Mouse (Mus musculus) heart, adult 2 months (tissue): ENCODE measurements around the gene Gm49387. TPM values are rescaled to one million over a fixed set of nuclear protein-coding genes. Genes with fewer than 3 reads are reported as not detected.
A peak's percentile ranks its signal among the peaks of the same experiment; 100 is the strongest.
"Not testable (repeated sequence)": the region's sequence is repeated elsewhere in the genome, so short reads cannot be mapped to it uniquely, and the experiment has no call there.

Experiments used
- DNase-seq, 2 experiments: peaks; one replicate each; pipeline ENCODE4 v3.0.0; 2021
- H3K27ac ChIP-seq: fragments of 200-600 bp; 2 replicates; pipeline ENCODE4 v1.8.1; 2022
- H3K27me3 ChIP-seq: fragments of 200-500 bp; 2 replicates; pipeline ENCODE4 v1.6.1; 2012; ENCODE audit warnings: mild to moderate bottlenecking, low read length, inconsistent platforms, mixed read lengths; ENCODE audit not compliant: control insufficient read depth, insufficient read depth
- H3K36me3 ChIP-seq: fragments of 200-500 bp; 2 replicates; pipeline ENCODE4 v1.6.1; 2012; ENCODE audit warnings: low read length, inconsistent platforms; ENCODE audit not compliant: control insufficient read depth, insufficient read depth
- H3K4me1 ChIP-seq: fragments of 200-500 bp; 2 replicates; pipeline ENCODE4 v1.6.1; 2011; ENCODE audit warnings: low read length; ENCODE audit not compliant: control insufficient read depth, insufficient read depth
- H3K4me3 ChIP-seq: fragments of 200-600 bp; 2 replicates; pipeline ENCODE4 v1.8.1; 2022
- H3K79me2 ChIP-seq: fragments of 200-500 bp; replicated peaks from 2 replicates; pipeline ENCODE4 v1.6.1; 2012; ENCODE audit warnings: mild to moderate bottlenecking, inconsistent platforms, low read length, moderate library complexity, mixed read lengths; ENCODE audit not compliant: control insufficient read depth, insufficient read depth
- H3K9ac ChIP-seq: fragments of 200-500 bp; 2 replicates; pipeline ENCODE4 v1.6.1; 2012; ENCODE audit warnings: low read depth, mild to moderate bottlenecking, control low read depth, inconsistent platforms, low read length, mixed read lengths
- CTCF ChIP-seq: fragments of 200-600 bp; IDR thresholded peaks from 2 replicates; pipeline ENCODE4 v1.8.1; 2022; ENCODE audit warnings: antibody characterized with exemption, mild to moderate bottlenecking, moderate library complexity
- EP300 ChIP-seq: fragments of 200-500 bp; IDR thresholded peaks from 2 replicates; pipeline ENCODE4 v1.6.1; 2011; ENCODE audit warnings: low read depth, low read length, control low read depth; ENCODE audit not compliant: insufficient read depth
- POLR2A ChIP-seq: fragments of 200-500 bp; IDR thresholded peaks from 2 replicates; pipeline ENCODE4 v1.6.1; 2011; ENCODE audit warnings: mild to moderate bottlenecking, low read depth, low read length, control low read depth; ENCODE audit not compliant: insufficient read depth
- WGBS: fragments of 180-500 bp; shearing (Covaris S2); methylation state at CpG from one replicate; pipeline ENCODE4 v1.1.7; 2018; 5-methylcytosine and 5-hydroxymethylcytosine counted together
- intact Hi-C: fragments of 180-260 bp; cut with DNase I; formaldehyde crosslinking; loops from one replicate; pipeline ENCODE4 v1.15.1; 2025
- polyA plus RNA-seq: library from polyadenylated mRNA; depleted of rRNA; stranded (reverse); fragments of >200 nt; gene quantifications from 2 replicates; pipeline ENCODE4 v1.2.3, GENCODE M21; 2012
- total RNA-seq, 2 experiments: library from RNA; stranded (reverse); gene quantifications; 2 replicates each; pipeline ENCODE4 v1.2.3; 2021

Gene Gm49387
- total and polyA plus RNA-seq, 3 experiments, result 0.66 to 2.4 (median 0.86) TPM

- DNase-seq, result no peak
- no peaks in the 10 kb centered on the region for H3K27me3 ChIP-seq
- no peaks in the 10 kb centered on the region for H3K4me1 ChIP-seq
- no peak overlapping the region for H3K27ac ChIP-seq
- no peak overlapping the region for H3K4me3 ChIP-seq
- TF ChIP-seq EP300 (no peak), POLR2A (no peak), CTCF (no peak)
- no peaks in the 10 kb centered on the region for H3K79me2 ChIP-seq
- intact Hi-C loops, result no loop called here
- H3K9ac ChIP-seq, result no peak overlapping the region
- no peaks in the 10 kb centered on the region for H3K36me3 ChIP-seq
- WGBS, result 69% methylated on average over 3 of the region's 3 CpGs
These were observed 22.7 kb downstream of the Gm49387 start for GRCm38 (mm10) chr14:31617997-31618396.

GRCm38 (mm10) chr14:31617204-31617603, 23.5 kb downstream of the Gm49387 start:
- no peaks in the 10 kb centered on the region for H3K36me3 ChIP-seq
- DNase-seq, result no peak
- H3K79me2 ChIP-seq, result no peaks in the 10 kb centered on the region
- H3K27me3 ChIP-seq, result no peaks in the 10 kb centered on the region
- intact Hi-C loops, result no loop called here
- no peak overlapping the region for H3K4me3 ChIP-seq
- H3K9ac ChIP-seq, result no peak overlapping the region
- 87% methylated on average over 9 of the region's 9 CpGs for WGBS
- no peak overlapping the region for H3K27ac ChIP-seq
- TF ChIP-seq POLR2A (no peak), CTCF (no peak), EP300 (no peak)
- no peaks in the 10 kb centered on the region for H3K4me1 ChIP-seq

- no peak overlapping the region for H3K4me3 ChIP-seq
- no peak overlapping the region for H3K9ac ChIP-seq
- no peaks in the 10 kb centered on the region for H3K27me3 ChIP-seq
- H3K36me3 ChIP-seq, result no peaks in the 10 kb centered on the region
- no peaks in the 10 kb centered on the region for H3K4me1 ChIP-seq
- DNase-seq, result no peak
- TF ChIP-seq POLR2A, result no peak
- TF ChIP-seq CTCF, result no peak
- no peak for TF ChIP-seq EP300
- intact Hi-C loops, result no loop called here
- H3K79me2 ChIP-seq, result no peaks in the 10 kb centered on the region
- H3K27ac ChIP-seq, result no peak overlapping the region
- 84% methylated on average over 5 of the region's 5 CpGs for WGBS
These were observed 27.0 kb downstream of the Gm49387 start for GRCm38 (mm10) chr14:31613671-31614070.

- WGBS, result 72% methylated on average over 4 of the region's 4 CpGs
- Histone ChIP-seq H3K79me2 (no peaks in the 10 kb centered on the region), H3K27me3 (no peaks in the 10 kb centered on the region), H3K9ac (no peak overlapping the region), H3K27ac (no peak overlapping the region), H3K36me3 (no peaks in the 10 kb centered on the region), H3K4me3 (no peak overlapping the region), H3K4me1 (no peaks in the 10 kb centered on the region)
- 0 out of 2 replicates have a peak, but pooled peaks have one; percentile 10 for TF ChIP-seq CTCF
- no peak for TF ChIP-seq EP300
- intact Hi-C loops, result no loop called here
- no peak for DNase-seq
These were observed 28.7 kb downstream of the Gm49387 start for GRCm38 (mm10) chr14:31611986-31612385.

GRCm38 (mm10) chr14:31605514-31605913, 35.2 kb downstream of the Gm49387 start:
- Histone ChIP-seq H3K27me3 (no peaks in the 10 kb centered on the region), H3K36me3 (no peaks in the 10 kb centered on the region), H3K9ac (no peak overlapping the region), H3K4me1 (no peaks in the 10 kb centered on the region), H3K27ac (no peak overlapping the region), H3K79me2 (no peaks in the 10 kb centered on the region), H3K4me3 (no peak overlapping the region)
- 49% methylated on average over 6 of the region's 6 CpGs for WGBS
- TF ChIP-seq EP300, result no peak
- TF ChIP-seq CTCF, result peak; percentile 39
- no peak for DNase-seq
- intact Hi-C loops, result loop anchor here (1.0 kb wide), 1 partner anchor 86 kb away; no protein-coding TSS in a partner anchor

GRCm38 (mm10) chr14:31604916-31605315, 35.8 kb downstream of the Gm49387 start:
- Histone ChIP-seq H3K27ac (no peak overlapping the region), H3K79me2 (no peaks in the 10 kb centered on the region), H3K27me3 (no peaks in the 10 kb centered on the region), H3K4me1 (no peaks in the 10 kb centered on the region), H3K36me3 (no peaks in the 10 kb centered on the region), H3K4me3 (no peak overlapping the region), H3K9ac (no peak overlapping the region)
- intact Hi-C loops, result loop anchor here (1.0 kb wide), 1 partner anchor 86 kb away; no protein-coding TSS in a partner anchor
- DNase-seq, result peak; percentile 6 to 37
- TF ChIP-seq POLR2A (no peak), EP300 (no peak), CTCF (peak; percentile 75)
- 66% methylated on average over 5 of the region's 5 CpGs for WGBS

GRCm38 (mm10) chr14:31602616-31602979, 38.1 kb downstream of the Gm49387 start:
- H3K4me1 ChIP-seq, H3K27me3 ChIP-seq, H3K36me3 ChIP-seq, H3K4me3 ChIP-seq, H3K79me2 ChIP-seq, DNase-seq, H3K9ac ChIP-seq, intact Hi-C loops, H3K27ac ChIP-seq: not testable (repeated sequence)
- 81% methylated on average over 6 of the region's 6 CpGs for WGBS
